In the genomic region with DNA sequence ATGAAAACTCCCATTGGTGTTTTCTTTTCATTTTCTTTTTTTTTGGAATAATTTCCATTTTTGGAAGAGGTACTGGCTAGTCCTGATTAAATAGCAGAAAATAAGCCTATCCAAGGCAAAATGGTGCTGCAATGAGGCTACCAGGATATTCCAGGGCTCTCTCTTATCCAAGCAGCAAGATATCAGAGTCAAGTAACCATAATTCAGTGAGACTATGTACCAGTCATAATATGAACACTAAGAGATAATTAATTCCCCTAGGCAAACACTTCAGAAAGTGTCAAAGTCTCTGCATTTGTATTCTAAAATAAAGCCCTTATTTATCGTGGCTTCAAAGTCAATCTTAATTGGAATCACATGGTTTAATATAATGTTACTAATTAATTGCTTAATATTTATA, we compare ENCODE assay signal across 14 mouse cellular contexts.
"Had no signal": no experiment of that assay in that cellular context is flagged by ENCODE, and none has a peak within 500 bp of the region (broad histone marks: within the 10 kb centered on the region; RNA-seq: fewer than 3 reads in every experiment).

No protein-coding gene starts in this region.

- H3K9me3 ChIP-seq: liver, embryonic 12.5 days; midbrain, embryonic 12.5 days; neural tube, embryonic 12.5 days; stomach, embryonic 15.5 days had no signal

- H3K9ac ChIP-seq: liver, embryonic 12.5 days; liver, embryonic 14.5 days; lung, embryonic 14.5 days; midbrain, embryonic 12.5 days; neural tube, embryonic 12.5 days; stomach, embryonic 15.5 days had no signal

- H3K4me3 ChIP-seq: liver, embryonic 12.5 days; midbrain, embryonic 12.5 days; neural tube, embryonic 12.5 days; stomach, embryonic 15.5 days had no signal

- H3K4me1 ChIP-seq: liver, embryonic 12.5 days; midbrain, embryonic 12.5 days; neural tube, embryonic 12.5 days; stomach, embryonic 15.5 days had no signal

- H3K27me3 ChIP-seq: liver, embryonic 12.5 days; midbrain, embryonic 12.5 days; neural tube, embryonic 12.5 days; stomach, embryonic 15.5 days had no signal

- H3K27ac ChIP-seq: liver, embryonic 12.5 days; liver, embryonic 14.5 days; midbrain, embryonic 12.5 days; neural tube, embryonic 12.5 days; stomach, embryonic 15.5 days; stomach, postnatal 0 days had no signal

- ATAC-seq: liver, embryonic 12.5 days had no signal

- H3K36me3 ChIP-seq: liver, embryonic 12.5 days; midbrain, embryonic 12.5 days; neural tube, embryonic 12.5 days; stomach, embryonic 15.5 days had no signal

- H3K4me2 ChIP-seq: liver, embryonic 12.5 days; lung, embryonic 14.5 days; midbrain, embryonic 12.5 days; neural tube, embryonic 12.5 days; stomach, embryonic 15.5 days had no signal

- DNase-seq: lung, adult 18-20 months; lung, embryonic 14.5 days; lung, postnatal 10 days; lung, postnatal 4 days; right cerebral cortex, postnatal 14 days; thymus, adult 2 months; thymus, postnatal 25 days; thymus, postnatal 4 days had no signal
